Mouse (Mus musculus) spleen, adult 2 months (tissue): Measurements from ENCODE around the gene Slc25a3. TPM values are rescaled to one million over a fixed set of nuclear protein-coding genes. Genes with fewer than 3 reads are reported as not detected.

Experiments used
- DNase-seq, 2 experiments: peaks; one replicate each; pipeline versions ENCODE4 v3.0.0 to v3.0.0-alpha.2; 2012 to 2021; ENCODE audit warnings: low spot score in 2 of 2, low read depth in 1 of 2
- H3K27ac ChIP-seq: fragments of 200-500 bp; 2 replicates; pipeline ENCODE4 v1.5.1; 2012; ENCODE audit warnings: low read length, inconsistent platforms; ENCODE audit not compliant: insufficient read depth
- H3K27me3 ChIP-seq: fragments of 200-500 bp; 2 replicates; pipeline ENCODE4 v1.6.1; 2012; ENCODE audit warnings: mild to moderate bottlenecking, moderate library complexity, low read length, inconsistent platforms; ENCODE audit not compliant: control insufficient read depth, insufficient read depth
- H3K36me3 ChIP-seq: fragments of 200-500 bp; 2 replicates; pipeline ENCODE4 v1.6.1; 2012; ENCODE audit warnings: mild to moderate bottlenecking, low read length, inconsistent platforms; ENCODE audit not compliant: control insufficient read depth, insufficient read depth
- H3K4me1 ChIP-seq: fragments of 200-500 bp; 2 replicates; pipeline ENCODE4 v1.6.1; 2011; ENCODE audit warnings: inconsistent platforms; ENCODE audit not compliant: control insufficient read depth, insufficient read depth, insufficient read length
- H3K4me3 ChIP-seq: fragments of 200-500 bp; 2 replicates; pipeline ENCODE4 v1.5.1; 2011; ENCODE audit warnings: mild to moderate bottlenecking, inconsistent platforms; ENCODE audit not compliant: insufficient read depth, insufficient read length; ENCODE audit errors: extremely low read depth
- CTCF ChIP-seq: fragments of 200-500 bp; IDR thresholded peaks from 2 replicates; pipeline ENCODE4 v1.5.1; 2011; ENCODE audit warnings: mild to moderate bottlenecking, inconsistent platforms; ENCODE audit not compliant: insufficient read depth, insufficient read length, insufficient replicate concordance; ENCODE audit errors: extremely low read depth
- POLR2A ChIP-seq: fragments of 200-500 bp; IDR thresholded peaks from 2 replicates; pipeline ENCODE4 v1.6.1; 2011; ENCODE audit warnings: low read depth, low read length, inconsistent platforms
- WGBS: fragments of 180-500 bp; shearing (Covaris S2); methylation state at CpG from one replicate; pipeline ENCODE4 v1.1.7; 2018; 5-methylcytosine and 5-hydroxymethylcytosine counted together
- polyA plus RNA-seq: library from polyadenylated mRNA; depleted of rRNA; stranded (reverse); fragments of >200 nt; gene quantifications from 2 replicates; pipeline ENCODE4 v1.2.3, GENCODE M21; 2012

Gene Slc25a3
- polyA plus RNA-seq, 1 experiment, result 173 TPM

- DNase-seq, result no peak
- peak overlapping the region; percentile 50 for H3K4me3 ChIP-seq
- H3K27me3 ChIP-seq, result no peaks in the 10 kb centered on the region
- 5% methylated on average over 17 of the region's 17 CpGs for WGBS
- TF ChIP-seq POLR2A (no peak), CTCF (no peak)
- H3K27ac ChIP-seq, result no peak overlapping the region
- no peaks in the 10 kb centered on the region; the same call in none of the 2 replicates for H3K4me1 ChIP-seq
- H3K36me3 ChIP-seq, result peaks cover 4% of the 10 kb centered on the region
Observed at GRCm38 (mm10) chr10:91169414-91170065, 45.7 kb upstream of the Slc25a3 start.

GRCm38 (mm10) chr10:91167352-91167751 lies 43.5 kb upstream of the Slc25a3 start:
- Histone ChIP-seq H3K4me3 (no peak overlapping the region), H3K27ac (no peak overlapping the region), H3K36me3 (peaks cover 19% of the 10 kb centered on the region), H3K27me3 (no peaks in the 10 kb centered on the region), H3K4me1 (no peaks in the 10 kb centered on the region; the same call in 1 of the 2 replicates)
- DNase-seq, result no peak
- no peak for TF ChIP-seq CTCF
- 66% methylated on average over 7 of the region's 7 CpGs for WGBS

GRCm38 (mm10) chr10:91166890-91167289 lies 43.0 kb upstream of the Slc25a3 start:
- H3K27ac ChIP-seq, result no peak overlapping the region
- no peaks in the 10 kb centered on the region for H3K27me3 ChIP-seq
- TF ChIP-seq CTCF (peak; percentile 45; the same call in 1 of the 2 replicates), POLR2A (no peak)
- no peaks in the 10 kb centered on the region; the same call in 1 of the 2 replicates for H3K4me1 ChIP-seq
- no peak overlapping the region for H3K4me3 ChIP-seq
- peaks cover 24% of the 10 kb centered on the region for H3K36me3 ChIP-seq
- peak in 1 of 2 experiments; percentile 74 for DNase-seq
- 49% methylated on average over 5 of the region's 5 CpGs for WGBS

- no peaks in the 10 kb centered on the region; the same call in 1 of the 2 replicates for H3K4me1 ChIP-seq
Observed at GRCm38 (mm10) chr10:91165850-91166249, 42.0 kb upstream of the Slc25a3 start.

GRCm38 (mm10) chr10:91164491-91164890 lies 40.6 kb upstream of the Slc25a3 start:
- no peak overlapping the region for H3K27ac ChIP-seq
- no peaks in the 10 kb centered on the region for H3K27me3 ChIP-seq
- no peaks in the 10 kb centered on the region; the same call in 1 of the 2 replicates for H3K4me1 ChIP-seq
- WGBS, result 81% methylated on average over 3 of the region's 3 CpGs
- TF ChIP-seq POLR2A (no peak), CTCF (no peak)
- no peak overlapping the region for H3K4me3 ChIP-seq
- DNase-seq, result no peak
- H3K36me3 ChIP-seq, result peaks cover 36% of the 10 kb centered on the region

More at GRCm38 (mm10) chr10:91165850-91166249, 42.0 kb upstream of the Slc25a3 start:
- no peak for DNase-seq
- H3K27ac ChIP-seq, result no peak overlapping the region
- no peaks in the 10 kb centered on the region for H3K27me3 ChIP-seq
- H3K4me3 ChIP-seq, result no peak overlapping the region
- TF ChIP-seq CTCF (no peak), POLR2A (no peak)
- peaks cover 32% of the 10 kb centered on the region for H3K36me3 ChIP-seq

- Histone ChIP-seq H3K27ac (no peak overlapping the region), H3K27me3 (no peaks in the 10 kb centered on the region), H3K36me3 (peaks cover 41% of the 10 kb centered on the region), H3K4me1 (no peaks in the 10 kb centered on the region; the same call in 1 of the 2 replicates), H3K4me3 (no peak overlapping the region)
- DNase-seq, result no peak
- no peak for TF ChIP-seq POLR2A
- no peak for TF ChIP-seq CTCF
- WGBS, result 92% methylated on average over 15 of the region's 15 CpGs
Observed at GRCm38 (mm10) chr10:91162511-91163163, 38.8 kb upstream of the Slc25a3 start.

- Histone ChIP-seq H3K4me1 (no peaks in the 10 kb centered on the region; the same call in 1 of the 2 replicates), H3K4me3 (no peak overlapping the region), H3K27ac (no peak overlapping the region), H3K36me3 (peaks cover 44% of the 10 kb centered on the region), H3K27me3 (no peaks in the 10 kb centered on the region)
- 83% methylated on average over 11 of the region's 11 CpGs for WGBS
- no peak for DNase-seq
- TF ChIP-seq POLR2A, result no peak
Observed at GRCm38 (mm10) chr10:91162077-91162476, 38.2 kb upstream of the Slc25a3 start.
